Mouse (Mus musculus): Measurements from ENCODE around the gene Notch1.

The Notch1 gene

DNA sequence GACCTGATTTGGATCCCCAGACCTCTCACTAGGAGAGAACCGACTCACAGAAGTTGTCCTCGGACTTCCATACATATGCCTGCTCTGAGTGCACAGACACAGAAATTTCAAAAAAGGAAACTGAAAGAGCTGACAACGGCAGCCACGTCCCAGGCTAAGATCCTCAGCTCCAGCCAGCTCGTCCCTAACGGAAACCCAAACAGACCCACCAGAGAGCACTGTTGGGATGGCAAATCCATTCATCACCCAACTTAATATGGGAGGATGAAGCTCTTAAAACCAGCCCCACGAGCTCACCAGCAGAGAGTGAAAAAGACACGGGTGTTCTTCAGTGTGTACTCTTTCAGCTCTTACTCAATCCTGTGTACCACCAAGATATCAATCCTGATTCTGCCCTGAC is 17.8 kb downstream of the Notch1 start:
- DNase-seq, result no peak

DNA sequence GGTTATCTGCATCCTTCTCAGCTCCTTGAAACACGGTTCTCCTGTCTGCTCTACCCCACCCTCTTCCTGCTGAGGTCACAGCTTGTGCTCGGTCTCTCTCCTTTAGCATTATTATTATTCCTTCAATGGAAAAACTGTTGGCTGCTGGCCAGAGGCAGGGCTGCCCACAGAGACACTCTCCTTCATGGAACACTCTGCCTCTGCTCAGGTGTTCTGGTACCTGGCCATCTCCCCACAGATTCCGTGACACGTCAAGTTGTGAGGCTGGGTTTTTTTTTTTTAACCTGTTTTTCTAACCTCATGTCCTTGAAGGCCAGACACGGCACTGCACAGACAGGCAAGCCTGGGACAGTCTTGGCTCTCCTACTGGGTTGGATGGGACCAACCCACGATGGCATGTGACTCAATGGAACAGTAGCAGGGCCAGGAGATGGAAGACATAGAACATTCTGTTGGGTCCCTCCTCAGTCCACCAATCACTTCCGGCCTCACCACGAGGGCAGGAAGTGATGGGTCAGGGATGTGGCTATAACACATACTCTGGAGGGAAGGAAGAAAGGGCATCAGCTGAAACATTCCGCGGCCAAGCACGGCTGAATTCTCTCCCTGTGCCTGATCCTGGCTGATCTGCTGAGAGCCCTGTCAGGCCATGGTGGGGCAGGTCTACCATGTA is 18.5 kb downstream of the Notch1 start:
- no peak for DNase-seq

GRCm38 (mm10) chr2:26496451-26496850 is 20.0 kb downstream of the Notch1 start:
- no peak for DNase-seq

DNA sequence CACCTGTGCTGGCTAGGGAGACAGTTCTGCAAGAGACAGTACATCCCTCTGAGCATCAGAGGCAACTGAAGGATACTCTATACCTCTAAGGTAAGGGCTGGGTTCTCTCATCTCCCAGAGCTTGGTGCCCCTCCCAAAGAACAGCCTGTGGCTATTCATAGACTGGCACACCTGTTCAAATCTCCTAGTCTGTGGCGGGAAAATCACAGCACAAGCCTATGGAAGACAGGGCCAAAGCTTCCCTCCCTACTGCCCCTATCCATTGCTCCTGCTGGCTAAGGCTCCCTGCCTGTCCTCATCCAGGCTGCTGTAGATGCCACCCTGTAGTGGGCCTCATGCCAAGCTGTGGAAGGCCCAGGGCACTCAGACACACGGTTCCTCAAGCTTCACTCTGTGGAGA is 20.8 kb downstream of the Notch1 start:
- DNase-seq, result no peak

DNA sequence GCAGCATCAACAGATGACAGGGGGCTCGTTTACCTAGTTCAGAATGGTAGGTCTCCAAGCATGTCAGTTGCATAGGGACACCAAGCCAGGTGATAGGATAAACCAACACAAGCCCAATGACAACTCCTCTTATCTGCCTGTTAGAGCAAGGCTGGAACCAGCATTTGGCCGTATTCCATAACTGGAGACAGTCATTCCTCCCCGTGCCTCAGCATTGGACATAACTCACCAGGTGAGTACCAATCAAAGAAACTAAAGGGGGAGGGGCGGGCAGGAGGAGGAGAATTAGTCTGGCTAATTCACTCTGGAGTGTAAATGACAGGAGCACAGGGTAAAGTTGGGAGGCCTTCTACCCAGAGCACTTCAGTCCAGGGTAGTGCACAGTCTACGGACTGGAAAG is 21.5 kb downstream of the Notch1 start:
- DNase-seq, result no peak

DNA sequence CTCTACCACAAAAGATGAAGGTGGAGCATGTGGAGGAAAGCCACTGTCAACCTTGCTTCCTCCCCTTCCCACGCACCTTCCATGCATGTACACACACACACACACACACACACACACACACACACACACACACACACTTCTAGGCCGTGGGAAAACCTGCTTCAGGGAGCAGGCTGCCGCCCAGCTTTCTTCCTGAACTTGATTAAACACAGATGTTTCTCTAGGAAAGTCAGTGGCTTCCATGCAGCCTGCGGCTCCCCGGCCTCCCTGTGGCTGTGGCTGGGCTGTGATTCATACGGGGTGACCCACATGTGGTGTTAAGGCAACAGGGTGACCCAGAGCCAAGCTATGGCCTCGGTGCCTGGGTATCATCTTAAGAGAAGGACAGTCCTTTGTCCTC is 22.1 kb downstream of the Notch1 start:
- DNase-seq, result no peak

DNA sequence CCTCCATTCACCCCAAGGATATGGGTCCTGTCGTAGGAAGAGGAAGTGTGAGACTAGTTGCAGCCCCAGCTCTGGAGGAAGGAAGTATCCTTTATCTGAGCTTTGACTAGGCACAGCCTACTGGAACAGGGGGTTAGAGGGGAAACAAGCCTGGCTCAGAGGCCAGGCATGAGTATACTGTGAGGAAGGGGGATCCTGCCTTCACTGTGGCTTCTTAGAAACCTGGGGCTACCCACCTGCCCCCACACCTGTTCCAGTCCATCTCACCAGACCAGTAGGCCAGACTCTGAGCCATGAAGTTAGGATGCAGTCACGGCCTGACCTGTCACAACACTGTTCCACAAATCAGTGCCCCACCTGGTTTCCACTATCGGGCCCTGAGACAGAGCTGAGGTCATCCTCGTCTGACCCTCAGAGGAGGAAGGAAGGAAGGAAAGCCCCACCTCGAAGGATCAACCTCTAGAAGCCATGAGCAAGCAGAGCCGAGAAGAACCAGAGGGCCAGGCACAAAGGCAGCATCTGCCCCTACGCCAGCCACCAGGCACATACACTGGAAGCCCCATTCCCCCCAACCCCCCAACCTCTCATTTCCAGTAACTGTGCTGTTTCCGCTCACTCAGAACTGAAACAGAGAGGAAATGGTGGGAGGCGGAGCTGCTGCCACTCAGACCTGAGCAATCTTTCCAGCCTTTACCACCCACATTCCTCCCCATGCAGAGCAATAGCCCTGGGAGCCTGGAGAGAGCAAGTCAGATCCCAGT is 23.3 kb downstream of the Notch1 start:
- peak in 1 of 2 experiments; percentile 28 for DNase-seq

DNA sequence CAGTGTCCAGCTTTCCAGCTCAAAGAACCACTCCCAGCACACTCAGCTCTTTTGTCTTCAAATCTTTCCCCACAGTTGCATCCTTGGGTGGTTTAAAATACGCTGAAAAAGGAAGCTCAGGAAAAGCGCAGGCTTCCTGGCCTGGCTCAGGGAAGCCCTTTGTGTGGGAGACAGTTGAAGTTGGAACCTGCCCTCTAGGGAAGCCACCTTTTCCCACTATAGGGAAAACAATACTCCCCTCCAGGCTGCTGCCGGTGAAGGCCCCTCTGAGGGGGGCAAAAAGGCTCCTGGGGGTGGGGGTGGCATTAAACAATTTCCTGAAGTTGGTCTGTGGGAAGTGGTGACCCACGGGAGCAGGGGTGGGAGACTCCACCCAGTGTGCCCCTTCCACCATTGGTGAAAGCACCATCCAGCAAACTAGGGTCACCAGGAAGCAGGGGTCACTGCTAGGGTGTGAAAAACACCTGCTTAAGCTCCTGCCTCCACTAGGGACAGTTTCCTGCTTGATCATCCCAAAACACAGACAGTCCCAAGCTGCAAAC is 25.6 kb downstream of the Notch1 start:
- DNase-seq, result no peak

- no peak for DNase-seq
Observed at GRCm38 (mm10) chr2:26488535-26489135, 27.8 kb downstream of the Notch1 start.

DNA sequence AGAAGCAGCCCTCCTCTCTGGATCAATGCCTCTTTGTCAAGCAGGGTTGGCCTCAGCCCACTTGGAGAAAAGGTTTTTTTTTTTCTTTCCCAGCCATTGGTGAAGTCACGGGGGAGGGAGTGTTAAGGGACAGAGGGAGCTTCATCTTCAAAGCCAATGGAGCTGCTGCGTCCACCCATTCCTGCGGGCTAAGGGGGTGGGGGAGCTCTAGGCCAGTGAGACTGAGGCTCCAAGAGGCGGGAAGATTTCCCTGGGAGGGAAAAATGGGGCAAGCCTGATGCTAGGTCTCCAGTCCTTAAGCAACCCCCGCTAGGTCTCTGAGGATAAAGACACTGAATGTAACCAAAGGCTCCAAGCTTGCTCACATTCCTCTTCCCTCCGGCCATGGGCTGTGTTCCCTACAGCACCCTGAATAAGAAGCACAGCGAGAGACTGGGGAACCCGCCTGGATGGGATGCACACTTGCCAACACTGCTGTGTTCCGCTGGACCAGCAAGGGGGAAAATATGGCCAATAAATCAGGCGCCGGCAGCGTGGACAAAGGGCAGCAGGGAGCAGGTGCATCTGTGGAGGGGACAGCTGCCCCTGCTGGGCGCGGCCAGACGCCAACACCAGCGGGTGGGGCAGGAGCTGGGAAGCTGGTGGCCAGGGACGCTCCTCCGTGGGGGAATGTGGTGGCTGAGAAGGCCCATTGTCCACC is 29.0 kb downstream of the Notch1 start:
- DNase-seq, result no peak

GRCm38 (mm10) chr2:26486835-26487321 is 29.6 kb downstream of the Notch1 start:
- DNase-seq, result no peak

DNA sequence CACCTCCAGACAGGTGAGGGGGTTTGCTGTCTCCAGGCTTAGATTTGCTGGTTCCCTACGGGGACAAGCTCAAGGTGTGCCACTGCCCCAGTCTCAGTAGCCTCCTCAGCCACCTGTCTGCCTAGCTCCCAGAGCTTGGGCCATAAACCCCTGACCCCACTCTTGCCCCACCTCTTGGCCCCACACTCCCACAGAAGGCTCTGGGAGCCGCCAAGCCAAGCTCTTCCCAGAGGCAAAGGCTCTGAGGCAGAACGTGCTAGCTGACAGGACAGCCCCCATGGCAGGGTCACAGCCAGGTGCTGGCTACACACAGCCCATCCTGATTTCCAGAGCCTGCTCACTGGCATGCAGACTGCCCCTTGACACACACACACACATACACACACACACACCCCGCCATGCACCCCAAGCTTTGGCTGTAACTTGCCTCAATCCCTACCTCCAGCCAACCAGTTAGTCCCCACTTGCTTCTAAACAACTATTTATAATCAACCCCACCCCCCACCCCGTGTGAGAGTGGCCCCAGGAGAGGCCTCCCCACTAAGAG is 30.1 kb downstream of the Notch1 start:
- no peak for DNase-seq

- DNase-seq, result no peak
Observed at GRCm38 (mm10) chr2:26485710-26486109, 30.8 kb downstream of the Notch1 start.

DNA sequence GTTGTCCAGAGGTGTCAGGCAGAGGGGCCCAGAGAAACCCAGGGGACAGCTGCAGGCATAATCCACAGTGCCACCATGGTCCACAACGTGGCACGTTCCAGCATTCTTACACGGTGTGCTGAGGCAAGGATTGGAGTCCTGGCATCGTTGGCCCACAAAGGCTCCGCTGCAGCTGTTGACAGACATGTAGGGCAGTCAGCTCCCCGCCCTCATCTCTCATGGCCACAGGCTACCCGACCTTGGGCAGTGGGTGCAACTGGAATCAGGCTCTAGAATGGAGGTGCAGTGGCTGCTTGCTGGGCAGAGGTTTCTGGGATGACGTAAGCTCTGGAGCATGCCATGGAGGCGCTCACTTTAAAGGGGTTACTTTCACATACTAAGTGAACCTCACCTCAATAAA is 31.2 kb downstream of the Notch1 start:
- no peak for DNase-seq

DNA sequence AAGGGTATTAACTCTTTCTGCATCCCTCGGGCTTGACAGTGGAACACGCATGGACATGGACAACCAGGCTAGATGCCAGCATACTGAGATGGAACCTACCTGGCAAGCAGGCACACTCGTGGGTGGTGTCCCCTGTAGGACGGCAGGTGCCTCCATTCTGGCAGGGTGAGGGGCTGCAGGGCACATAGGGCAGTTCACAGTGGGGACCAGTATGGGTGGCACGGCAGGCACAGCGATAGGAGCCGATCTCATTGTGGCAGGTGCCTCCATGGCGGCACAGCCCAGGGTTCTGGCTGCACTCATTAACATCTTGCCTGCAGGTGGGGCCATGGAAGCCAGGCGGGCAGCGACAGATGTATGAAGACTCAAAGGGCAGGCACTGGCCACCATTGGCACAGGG is 32.3 kb downstream of the Notch1 start:
- DNase-seq, result no peak

GRCm38 (mm10) chr2:26483230-26483869 is 33.1 kb downstream of the Notch1 start:
- peak; percentile 49 to 54 for DNase-seq

GRCm38 (mm10) chr2:26482824-26483223 is 33.6 kb downstream of the Notch1 start:
- no peak for DNase-seq

DNA sequence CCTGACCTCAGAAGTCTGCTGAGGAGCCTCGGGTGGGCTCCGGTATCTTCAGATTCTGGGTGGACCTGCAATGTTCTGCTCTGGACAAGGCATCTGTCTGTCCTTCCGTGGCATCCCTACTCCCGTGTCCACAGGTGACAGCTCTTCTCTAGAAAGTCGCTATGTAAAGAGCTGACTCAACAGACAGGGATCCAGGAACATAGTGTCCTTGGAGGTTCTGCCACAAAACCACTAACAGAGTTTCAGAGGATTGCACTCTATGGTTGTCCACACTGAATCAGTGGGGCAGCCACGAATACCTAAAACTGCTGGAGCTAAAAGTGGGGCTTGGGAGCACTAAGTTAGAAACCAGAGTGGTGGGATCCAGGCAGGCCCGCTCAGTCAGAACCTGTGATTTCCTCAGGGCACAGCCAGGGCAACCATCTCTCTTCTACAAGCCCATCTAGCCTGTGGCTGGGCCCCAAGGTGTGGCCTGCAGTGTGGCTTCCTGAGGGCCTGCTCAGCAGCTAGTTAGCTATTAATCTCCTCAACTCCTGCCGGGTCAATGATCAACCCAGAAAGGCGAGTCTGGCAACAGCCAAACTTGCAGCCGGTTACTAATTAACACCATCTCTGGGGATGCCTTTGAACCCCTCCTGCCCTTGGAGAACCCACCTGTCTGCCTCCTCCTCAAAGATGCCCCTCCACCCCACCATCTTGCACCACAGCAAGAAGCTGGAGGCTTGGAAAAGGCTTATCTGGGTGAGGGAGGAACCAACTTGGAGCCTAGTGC is 34.6 kb downstream of the Notch1 start:
- DNase-seq, result no peak

GRCm38 (mm10) chr2:26480911-26481310 is 35.6 kb downstream of the Notch1 start:
- no peak for DNase-seq

DNA sequence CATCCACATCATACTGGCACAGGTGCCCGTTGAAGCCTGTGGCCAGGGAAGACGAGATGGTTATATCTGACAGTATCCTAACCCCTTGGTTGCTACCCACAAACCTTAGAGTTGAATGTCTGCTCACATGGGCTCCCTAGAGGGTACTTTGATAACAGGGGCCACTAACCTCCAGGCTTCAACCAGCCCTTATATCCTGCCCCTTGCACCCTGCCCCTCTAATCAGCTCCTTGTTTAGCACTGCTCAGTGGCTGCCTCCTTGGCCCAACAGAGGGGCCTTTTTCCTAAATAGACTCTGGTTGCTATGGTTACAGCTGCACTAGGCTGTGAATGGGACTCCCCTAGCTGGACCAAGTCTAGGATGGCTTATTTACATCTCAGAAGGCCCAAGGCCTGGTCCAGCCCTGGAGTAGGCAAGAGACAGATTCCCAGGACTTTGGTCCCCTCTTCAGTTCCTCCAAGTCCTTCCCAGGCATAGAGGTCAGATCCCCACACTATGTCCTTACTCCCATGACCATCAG is 37.7 kb downstream of the Notch1 start:
- no peak for DNase-seq

- DNase-seq, result no peak
Observed at GRCm38 (mm10) chr2:26477911-26478310, 38.6 kb downstream of the Notch1 start.
